10 mouse cellular contexts compared by ENCODE assay signal in genomic region chr15:63079825-63080224, GRCm38 (mm10).
DNase-seq lines count a peak whose midpoint lies in the region; ATAC-seq and TF ChIP-seq lines count a peak whose summit lies in the region.
"Had no signal": no experiment of that assay in that cellular context is flagged by ENCODE, and none has a peak within 500 bp of the region (broad histone marks: within the 10 kb centered on the region; RNA-seq: fewer than 3 reads in every experiment).

No protein-coding gene starts in this region.

- no peak for ATAC-seq in megakaryocyte progenitor cell, adult 5-6 weeks (replicated peaks; ENCODE audit: poor library complexity)

- intact Hi-C loops in heart, postnatal 10 days (cut with DNase I) = no loop called here
- intact Hi-C loops in left cerebral cortex, postnatal 14 days (cut with DNase I) = no loop called here

- no peak for TF ChIP-seq POLR2A in brain, embryonic 14.5 days (IDR thresholded peaks at IDR 0.05; ENCODE audit: borderline replicate concordance, extremely low read depth, insufficient read depth, insufficient read length, poor library complexity, severe bottlenecking)

- peak; percentile 21 for DNase-seq in kidney, postnatal 10 days
- no peak for DNase-seq in kidney, postnatal 25 days
- DNase-seq in adipocyte (ENCODE audit: low spot score) = peak; percentile 58
- DNase-seq in brain, embryonic 14.5 days (ENCODE audit: low read depth) = peak; percentile 79
- peak; percentile 68 to 77 for DNase-seq in heart, postnatal 10 days
- no peak for DNase-seq in frontal cortex, postnatal 36 days (ENCODE audit: low spot score in 2 of 2)
- DNase-seq in left cerebral cortex, postnatal 14 days (ENCODE audit: low spot score in 2 of 2) = no peak
- DNase-seq: cerebellum, postnatal 25 days; kidney, postnatal 14 days had no signal

- no peak for TF ChIP-seq CTCF in brain, embryonic 14.5 days (IDR thresholded peaks at IDR 0.05; ENCODE audit: borderline replicate concordance, extremely low read depth, insufficient read depth, insufficient read length)

Comparison
In these comparisons a context has a peak if more than half of its experiments do, and no peak if none do; other contexts are left out.
1. DNase-seq: peak in kidney, postnatal 10 days (single experiment), adipocyte (single experiment), brain, embryonic 14.5 days (single experiment) and heart, postnatal 10 days (2 of 2); none in kidney, postnatal 25 days (0 of 2), frontal cortex, postnatal 36 days (0 of 2) and left cerebral cortex, postnatal 14 days (0 of 2).